Mouse (Mus musculus) left cerebral cortex, postnatal 25 days (tissue): Measurements from ENCODE around the gene Spop. TPM values are rescaled to one million over a fixed set of nuclear protein-coding genes. Genes with fewer than 3 reads are reported as not detected.

Experiments
- DNase-seq, 2 experiments: peaks; one replicate each; pipeline ENCODE4 v3.0.0; 2022; ENCODE audit warnings: low spot score in 2 of 2, mixed read lengths in 1 of 2
- intact Hi-C: fragments of 180-260 bp; cut with DNase I; formaldehyde crosslinking; loops from one replicate; pipeline ENCODE4 v1.15.1; 2025
- total RNA-seq, 2 experiments: library from RNA; stranded (reverse); gene quantifications; 2 replicates each; pipeline ENCODE4 v1.2.3; 2021

The Spop gene
- total RNA-seq, 2 experiments from 2014 or later = 183 to 188 TPM

- intact Hi-C loops = no loop called here
- DNase-seq = no peak
Observed at GRCm38 (mm10) chr11:95509126-95509717, 95.3 kb downstream of the Spop start.

DNA sequence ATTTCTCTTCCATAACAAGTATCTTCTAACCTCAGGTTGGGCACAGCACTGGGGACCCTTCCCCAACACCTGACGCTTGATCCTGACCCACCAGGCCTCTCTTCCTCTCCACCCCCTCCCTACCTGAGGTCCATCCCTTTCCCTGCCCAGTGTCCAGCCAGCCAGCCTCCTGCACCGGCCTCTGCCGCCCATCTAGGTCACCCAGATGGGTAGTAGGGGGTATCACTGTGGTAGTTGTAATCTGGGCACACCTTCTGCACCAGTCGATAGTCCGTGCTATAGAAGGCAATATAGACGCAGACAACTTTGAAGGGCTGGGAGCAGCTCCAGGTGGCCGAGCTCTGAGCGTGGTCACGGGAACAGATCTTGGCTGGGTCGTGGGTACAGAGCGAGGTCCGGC lies 96.8 kb downstream of the Spop start:
- intact Hi-C loops = no loop called here
- DNase-seq = no peak

GRCm38 (mm10) chr11:95511919-95512318 lies 98.0 kb downstream of the Spop start:
- no peak for DNase-seq
- intact Hi-C loops = no loop called here

DNA sequence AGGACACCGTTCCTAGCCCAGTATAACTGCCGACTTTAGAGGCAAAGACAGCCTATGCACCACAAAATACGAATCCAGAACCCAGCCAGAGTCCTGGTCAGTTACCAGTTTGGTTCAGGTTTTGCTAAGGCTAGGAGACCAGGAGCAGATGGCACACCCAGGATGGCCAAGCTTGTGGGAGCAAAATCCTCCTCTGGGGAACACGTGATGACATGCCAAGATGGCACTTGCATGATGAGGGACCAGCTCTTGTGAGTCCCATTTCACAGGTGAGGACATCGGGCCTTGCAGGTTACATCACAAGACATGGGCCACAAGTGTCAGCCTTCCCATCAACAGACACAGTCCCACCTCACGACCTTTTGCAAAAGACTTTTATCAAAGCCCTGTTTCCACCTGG lies 98.5 kb downstream of the Spop start:
- DNase-seq = no peak
- intact Hi-C loops = no loop called here

DNA sequence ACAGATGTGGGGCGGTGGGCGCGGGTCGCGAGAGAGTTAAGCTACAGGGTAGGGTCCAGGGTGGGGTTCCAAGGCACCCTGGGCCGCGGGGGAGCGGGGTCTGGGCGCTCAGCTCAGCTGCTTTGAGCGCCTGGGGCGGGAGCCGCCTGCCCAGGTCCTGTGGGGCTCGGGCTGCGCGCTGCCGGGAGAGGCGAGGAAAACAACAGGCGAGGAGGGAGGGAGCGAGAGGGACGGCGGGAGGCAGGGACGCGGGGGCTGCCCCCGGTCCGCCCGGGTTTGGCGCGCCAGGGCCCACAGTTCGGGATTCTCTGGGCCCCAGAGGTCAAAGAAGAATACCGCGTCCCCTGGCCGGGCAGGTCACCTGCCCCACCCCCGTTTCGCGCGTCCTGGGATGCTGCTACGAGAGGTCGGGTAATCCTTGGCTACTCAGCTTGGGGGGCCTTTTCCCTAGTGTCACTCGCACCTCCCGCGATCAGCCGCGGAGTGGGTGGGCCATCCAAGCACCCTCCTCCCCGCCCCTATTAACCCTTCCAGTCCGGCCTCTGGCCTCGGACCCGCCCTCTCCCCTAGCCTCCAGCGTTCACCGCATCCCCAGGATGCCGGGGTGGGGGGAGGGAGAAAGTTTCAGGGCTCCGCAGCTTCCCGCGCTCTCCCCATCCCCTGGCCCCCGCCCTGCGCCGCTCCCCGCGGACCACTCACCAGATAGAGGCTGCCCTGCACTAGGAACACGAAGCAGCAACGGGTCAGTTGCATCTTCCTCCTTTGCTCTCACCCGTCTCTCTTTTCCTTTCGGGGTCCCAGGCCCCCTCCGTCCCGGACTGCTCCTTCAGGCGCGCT lies 99.8 kb downstream of the Spop start:
- intact Hi-C loops = no loop called here
- DNase-seq = no peak

DNA sequence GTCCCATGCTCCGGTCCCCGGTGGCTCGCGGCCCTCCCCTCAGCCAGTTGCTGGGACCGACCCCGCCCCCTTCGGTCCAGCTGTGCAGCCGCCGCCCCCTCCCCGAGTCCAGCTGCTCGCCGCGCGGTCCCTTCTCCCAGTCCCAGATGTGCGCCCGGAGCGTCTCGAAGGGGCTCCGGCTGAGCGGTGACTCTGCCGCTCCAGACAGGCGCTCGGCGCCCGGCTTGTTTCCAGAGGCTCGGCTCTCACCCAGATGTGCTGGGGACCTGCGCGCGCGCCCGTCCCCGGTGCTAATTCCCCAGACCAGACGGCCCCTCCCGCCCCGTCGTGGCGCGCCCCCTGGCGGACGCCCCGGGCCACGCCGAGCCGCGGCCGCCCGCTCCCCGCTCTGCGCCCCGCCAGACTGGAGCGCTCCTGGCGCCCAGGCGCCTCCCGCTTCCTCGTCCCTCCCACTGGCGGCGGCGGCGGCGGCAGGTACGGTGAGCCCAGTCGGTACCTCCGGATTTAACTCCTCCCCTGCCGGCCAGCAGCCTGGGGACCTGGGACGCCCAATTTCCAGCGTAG lies 100.5 kb downstream of the Spop start, which contains the start of gene Nxph3:
Gene Nxph3, minus strand, starts transcription at position 273 of the 564 bp plus-strand sequence.
- peak; percentile 54 for DNase-seq
- intact Hi-C loops = no loop called here

- DNase-seq = no peak
- intact Hi-C loops = no loop called here
Observed at GRCm38 (mm10) chr11:95515376-95516323, 101.8 kb downstream of the Spop start.

GRCm38 (mm10) chr11:95516491-95516911 lies 102.6 kb downstream of the Spop start:
- DNase-seq = no peak
- intact Hi-C loops = no loop called here

DNA sequence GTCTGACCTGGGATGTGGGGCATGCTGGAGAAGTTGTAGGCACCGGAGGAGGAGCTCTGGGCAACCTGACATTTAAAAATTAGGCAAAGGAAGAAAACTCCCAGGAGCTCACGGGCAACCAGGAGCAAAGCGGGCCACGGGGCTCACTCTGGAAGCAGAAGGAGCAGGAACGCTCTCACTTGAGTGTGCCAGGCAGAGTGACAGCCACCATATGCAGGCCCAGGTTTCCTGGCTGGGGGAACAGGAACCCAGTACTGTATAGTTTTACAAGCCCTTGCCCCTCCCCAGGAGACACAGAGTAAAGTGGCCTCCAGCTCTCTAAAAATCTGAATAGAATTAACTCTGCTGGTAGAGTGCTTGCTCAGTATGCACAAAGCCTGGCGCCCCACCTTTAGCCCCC lies 103.3 kb downstream of the Spop start:
- intact Hi-C loops = no loop called here
- no peak for DNase-seq

DNA sequence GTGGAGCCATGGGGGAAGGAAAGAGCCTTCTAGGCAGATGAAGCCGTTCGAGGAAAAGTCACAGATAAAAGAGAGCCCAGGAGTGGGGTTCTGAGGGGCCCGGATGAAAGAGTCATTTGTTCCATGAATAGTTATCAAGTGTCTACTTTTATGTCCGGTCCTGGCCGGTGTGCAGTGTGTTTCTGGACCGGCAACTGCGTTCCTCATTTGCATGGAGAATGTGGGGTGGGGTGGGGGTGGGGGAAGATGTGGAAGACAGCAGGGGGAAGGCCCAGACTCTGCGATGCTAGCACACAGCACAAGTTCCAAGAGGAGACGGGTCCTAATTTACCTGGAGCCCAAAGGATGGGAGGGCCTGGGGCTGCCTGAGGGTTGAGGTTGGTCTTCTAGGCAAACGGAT lies 105.4 kb downstream of the Spop start:
- intact Hi-C loops = no loop called here
- no peak for DNase-seq

DNA sequence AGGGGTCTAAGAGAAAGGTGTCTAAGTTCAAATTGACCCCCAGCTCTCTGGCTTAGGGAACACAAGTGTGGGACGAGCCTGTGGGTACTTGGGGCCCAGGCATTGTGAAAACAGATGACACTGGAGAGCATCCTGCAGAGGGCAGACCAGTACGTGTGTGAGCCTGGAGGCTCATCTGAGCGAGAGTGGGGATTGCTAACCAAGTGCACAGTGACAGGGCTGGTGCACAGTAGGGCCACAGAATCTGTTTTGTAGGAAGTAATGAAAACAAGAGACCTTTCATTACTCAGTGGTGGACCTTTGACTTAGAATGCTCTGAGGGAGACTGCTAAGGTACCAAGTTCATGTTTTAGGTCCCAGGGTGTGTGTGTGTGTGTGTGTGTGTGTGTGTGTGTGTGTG lies 106.1 kb downstream of the Spop start:
- intact Hi-C loops = loop anchor here (1.0 to 10.0 kb wide), 5 partner anchors 122 to 403 kb away; partner anchors contain the start of genes Kat7 and Slc35b1

DNA sequence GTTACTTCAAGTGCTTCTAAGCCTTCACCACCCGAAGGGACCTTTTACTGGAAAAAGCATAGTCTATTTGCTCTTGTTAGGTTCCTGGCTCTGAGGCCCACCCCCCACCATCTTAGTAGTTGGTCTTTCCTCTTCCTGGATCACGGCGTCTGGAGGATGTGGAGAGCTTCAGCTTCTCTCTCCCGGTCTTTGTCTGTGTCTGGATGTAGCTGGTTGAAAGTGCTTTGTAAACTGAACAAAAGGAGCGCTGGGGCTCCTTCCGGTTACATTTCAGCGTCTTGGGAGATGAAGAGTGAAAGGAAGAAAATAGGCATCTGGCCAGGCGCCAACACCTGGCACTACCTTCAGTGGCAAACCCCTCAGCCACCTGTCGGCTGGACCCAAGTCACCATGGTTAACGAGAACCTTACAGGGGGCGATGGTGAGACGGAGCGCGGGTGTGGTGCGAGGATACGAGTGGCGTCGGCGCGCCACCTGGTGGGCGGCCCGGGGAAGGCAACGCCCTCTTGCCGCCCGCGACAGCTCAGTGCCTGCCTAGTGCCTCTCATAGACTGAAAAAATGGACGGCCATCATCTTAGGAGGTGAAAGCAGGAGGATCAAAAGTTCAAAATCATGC lies 106.7 kb downstream of the Spop start:
- intact Hi-C loops = loop anchor here (1.0 to 10.0 kb wide), 5 partner anchors 122 to 404 kb away; partner anchors contain the start of genes Kat7 and Slc35b1
- peak; percentile 87 to 88 for DNase-seq

More for the DNA sequence above, 106.1 kb downstream of the Spop start:
- no peak for DNase-seq

DNA sequence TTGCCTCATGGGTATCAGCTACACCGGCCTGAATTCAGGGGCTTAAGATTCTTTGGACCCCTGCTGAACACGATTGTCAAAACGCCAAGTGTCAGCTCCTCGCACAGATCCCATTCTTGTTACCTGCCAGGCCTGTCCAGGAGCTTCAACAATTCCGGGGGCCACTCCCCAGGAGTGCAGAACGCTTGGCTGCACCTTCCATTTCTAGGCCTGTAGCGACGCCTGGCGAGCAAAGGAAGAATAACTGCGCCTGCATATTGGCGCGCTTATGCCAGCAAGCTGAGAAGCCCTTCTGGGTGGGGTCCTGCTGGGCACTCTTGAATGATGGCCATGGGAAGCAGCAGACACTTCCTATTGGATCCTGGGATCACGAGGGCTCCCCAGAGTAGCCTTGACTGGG lies 107.7 kb downstream of the Spop start:
- intact Hi-C loops = loop anchor here (2.0 to 10.0 kb wide), 3 partner anchors 207 to 405 kb away; partner anchors contain the start of gene Kat7
- DNase-seq = peak; percentile 77 to 84

- intact Hi-C loops = loop anchor here (10.0 kb wide), 1 partner anchor 213 kb away; the partner anchor contains the start of gene Kat7
Observed at GRCm38 (mm10) chr11:95527307-95527706, 113.4 kb downstream of the Spop start.

DNA sequence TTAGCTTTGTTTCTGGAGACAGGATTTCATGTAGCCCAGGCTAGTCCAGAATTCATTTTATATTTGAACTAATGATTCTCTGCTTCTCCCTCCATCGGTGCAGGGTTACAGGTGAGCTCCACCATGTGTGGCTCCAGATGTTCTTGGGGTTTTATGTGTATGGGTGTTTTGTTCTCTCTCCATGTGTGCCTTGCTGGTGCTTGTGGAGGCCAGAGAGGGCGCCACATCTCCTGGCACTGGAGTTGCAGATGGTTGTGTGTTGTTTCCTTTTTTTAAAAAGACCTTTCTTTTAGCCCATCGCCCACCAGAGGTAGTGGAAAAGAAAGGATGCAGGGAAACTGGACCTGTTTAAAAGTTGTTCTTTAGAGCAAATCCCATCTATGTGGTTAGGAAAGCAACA lies 114.4 kb downstream of the Spop start:
- intact Hi-C loops = loop anchor here (10.0 kb wide), 1 partner anchor 213 kb away; the partner anchor contains the start of gene Kat7

More at GRCm38 (mm10) chr11:95527307-95527706, 113.4 kb downstream of the Spop start:
- no peak for DNase-seq

GRCm38 (mm10) chr11:95532353-95533072 lies 118.6 kb downstream of the Spop start:
- intact Hi-C loops = loop anchor here (1.0 kb wide), 2 partner anchors 54 to 117 kb away; no protein-coding TSS in a partner anchor

More for the DNA sequence above, 114.4 kb downstream of the Spop start:
- DNase-seq = no peak

DNA sequence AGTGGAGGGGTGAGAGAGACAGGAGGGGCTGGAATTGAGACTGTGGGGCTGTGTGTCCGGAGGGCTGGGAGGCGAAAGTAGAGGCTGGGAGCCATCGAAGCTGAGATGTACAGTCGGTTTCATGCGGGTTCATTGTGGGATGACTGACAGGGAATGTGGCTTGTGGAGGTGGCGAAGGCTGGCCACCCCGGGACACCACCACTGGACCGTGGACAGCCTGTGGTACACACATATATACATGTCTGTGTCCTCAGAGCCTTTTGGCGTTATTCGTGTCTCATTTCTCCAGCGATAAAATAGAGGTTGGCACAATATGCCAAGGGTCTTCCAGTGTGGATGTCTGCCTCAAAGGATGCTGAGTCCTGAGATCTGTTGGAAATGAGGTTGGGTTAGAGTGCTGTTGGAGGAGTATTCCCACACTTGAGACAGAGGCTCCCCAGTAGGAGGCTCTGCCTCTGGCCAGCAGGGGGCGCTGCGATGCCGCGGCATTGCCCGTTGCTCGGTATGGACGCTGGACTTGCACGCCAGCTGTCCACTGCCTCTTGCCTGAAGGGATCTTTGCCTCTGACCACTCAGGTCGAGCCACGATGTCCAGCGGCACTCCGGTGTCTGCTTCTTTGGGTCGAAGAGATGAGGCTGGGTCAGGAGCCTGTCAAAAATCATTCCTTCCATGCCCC lies 119.7 kb downstream of the Spop start:
- intact Hi-C loops = loop anchor here (1.0 kb wide), 2 partner anchors 53 to 116 kb away; no protein-coding TSS in a partner anchor

More at GRCm38 (mm10) chr11:95532353-95533072, 118.6 kb downstream of the Spop start:
- DNase-seq = no peak

More for the DNA sequence above, 119.7 kb downstream of the Spop start:
- peak; percentile 83 to 87 for DNase-seq
